Mouse (Mus musculus): ENCODE data around the gene Ppp1r3e.
A peak's percentile ranks its signal among the peaks of the same experiment; 100 is the strongest.

Gene Ppp1r3e

DNA sequence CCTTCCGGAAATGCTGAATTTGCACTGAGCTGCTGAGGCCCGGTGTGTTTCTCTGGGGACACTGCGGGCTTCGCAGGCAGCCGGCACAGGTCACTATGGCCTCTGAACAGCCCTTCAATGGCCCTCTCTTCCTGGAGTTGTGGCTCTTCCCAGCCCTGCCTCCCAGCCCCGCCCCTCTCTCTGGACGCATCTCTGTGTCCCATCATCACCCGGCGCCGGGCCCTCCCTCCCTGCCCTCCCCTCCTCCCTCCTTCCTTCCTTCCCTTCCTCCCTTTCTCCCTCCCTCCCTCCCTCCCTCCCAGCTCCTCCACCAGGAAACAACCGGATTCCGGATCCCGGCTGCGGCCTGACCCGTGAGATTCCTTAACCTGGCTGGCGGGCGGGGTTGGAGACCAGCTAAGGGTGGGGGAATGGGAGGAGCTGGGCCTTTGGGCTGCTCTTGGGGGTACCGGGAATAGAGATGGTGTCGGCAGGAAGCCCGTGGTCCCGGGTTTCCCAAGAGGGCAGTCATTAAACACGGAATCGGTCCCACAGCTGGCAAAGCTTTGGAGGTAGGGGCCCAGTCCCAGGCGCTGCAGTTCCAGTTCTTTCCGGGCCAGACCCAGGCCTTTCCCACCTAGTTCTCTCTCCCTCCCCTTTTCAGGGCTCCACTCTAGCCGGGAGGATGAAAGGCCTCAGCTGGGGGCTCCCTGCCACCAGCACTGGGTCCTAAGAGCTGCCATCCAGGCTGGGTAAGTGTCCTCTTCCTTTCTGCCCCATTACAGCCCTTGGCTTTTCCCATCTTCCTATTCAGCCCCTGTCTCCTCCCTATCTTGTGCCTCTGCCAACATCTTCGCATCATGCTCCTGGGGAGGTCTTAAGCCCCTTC, 6.0 kb upstream of the Ppp1r3e start, which contains the start of the genes Bcl2l2 and Gm20521:
Gene Bcl2l2, plus strand, starts transcription at position 224 of the 868 bp plus-strand sequence.
Gene Gm20521, plus strand, starts transcription at position 288 of the 868 bp plus-strand sequence.
- DNase-seq (ENCODE audit: low read depth): no peak

DNA sequence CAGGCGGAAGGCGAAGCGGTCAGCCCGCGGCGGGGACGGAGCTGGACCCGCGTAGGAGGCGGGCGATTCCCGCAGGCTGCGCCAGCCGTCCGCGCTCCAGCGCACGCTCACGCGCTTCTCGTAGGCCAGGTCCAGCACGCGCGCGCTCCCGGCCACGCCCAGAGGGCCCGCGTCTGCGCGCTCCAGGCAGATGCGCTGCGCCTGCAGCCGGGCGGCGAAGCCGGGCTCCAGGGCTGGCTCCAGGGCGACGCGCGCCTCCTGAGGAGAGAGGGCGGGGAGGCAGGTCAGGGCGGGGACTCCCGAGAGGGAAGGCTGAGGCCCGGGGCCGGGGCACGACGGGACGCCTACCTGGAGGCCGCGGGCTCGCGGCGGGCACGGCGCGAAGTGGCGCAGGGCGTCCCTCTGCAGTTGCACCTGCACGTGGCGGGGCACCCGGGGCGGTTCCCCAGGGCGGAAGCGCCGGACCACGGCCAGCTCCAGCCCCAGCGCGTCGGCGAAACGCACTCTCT, 757 bp downstream of the Ppp1r3e start:
- peak; percentile 82 for DNase-seq (ENCODE audit: low read depth)

DNA sequence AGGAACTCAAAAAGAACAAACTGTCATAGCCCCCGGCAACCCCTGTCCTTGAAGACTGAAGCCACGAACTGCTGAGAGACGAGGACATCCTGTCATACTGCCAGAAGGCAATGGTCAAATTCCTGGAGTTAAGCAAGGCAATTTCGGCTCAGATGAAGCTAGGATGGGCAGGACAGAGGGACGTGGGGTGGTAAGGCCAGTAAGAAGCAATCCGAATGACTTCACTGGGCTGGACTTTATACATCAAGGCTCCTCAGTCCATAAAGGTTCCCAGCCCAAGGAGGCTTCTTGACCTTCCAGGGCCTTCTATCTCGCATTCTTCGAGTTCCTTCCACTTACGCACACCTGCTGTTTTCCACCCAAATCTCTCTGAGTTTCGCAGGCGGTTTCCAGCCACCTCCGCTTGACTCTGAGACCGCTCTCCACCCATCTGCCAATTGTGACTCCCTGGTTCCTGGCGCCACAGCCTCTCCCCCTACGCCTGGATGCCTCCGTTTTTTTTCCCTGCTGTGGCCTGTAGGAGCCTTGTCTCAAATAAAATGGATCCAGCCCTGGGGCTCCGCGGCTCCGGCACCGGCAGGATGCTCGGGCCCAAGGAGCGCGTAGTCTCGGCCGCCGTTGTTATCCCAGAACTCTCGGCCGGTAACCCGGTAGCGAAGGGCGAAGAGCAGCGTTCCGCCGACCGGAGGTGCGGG, 1.4 kb downstream of the Ppp1r3e start:
- DNase-seq (ENCODE audit: low read depth): no peak

DNA sequence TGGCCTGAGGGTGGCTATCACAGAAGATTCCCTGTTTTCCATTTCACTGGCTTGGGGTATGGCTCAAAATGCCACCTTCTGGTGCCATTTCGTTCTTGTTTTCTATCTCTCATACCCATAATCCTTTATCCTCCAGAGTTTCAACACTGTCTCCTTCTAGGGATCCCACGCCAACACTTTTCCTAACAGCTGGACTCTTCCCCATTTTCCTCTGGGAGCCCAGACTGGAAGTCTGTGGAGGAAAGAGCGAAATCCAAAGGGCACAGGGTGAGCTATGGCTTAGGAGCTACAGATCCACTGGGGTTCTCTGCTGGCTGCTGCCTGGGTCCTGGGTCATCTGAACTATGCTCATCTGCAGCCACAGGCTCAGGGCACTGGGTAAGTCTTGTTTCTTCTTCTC, 3.2 kb downstream of the Ppp1r3e start:
- DNase-seq (ENCODE audit: low read depth): no peak

DNA sequence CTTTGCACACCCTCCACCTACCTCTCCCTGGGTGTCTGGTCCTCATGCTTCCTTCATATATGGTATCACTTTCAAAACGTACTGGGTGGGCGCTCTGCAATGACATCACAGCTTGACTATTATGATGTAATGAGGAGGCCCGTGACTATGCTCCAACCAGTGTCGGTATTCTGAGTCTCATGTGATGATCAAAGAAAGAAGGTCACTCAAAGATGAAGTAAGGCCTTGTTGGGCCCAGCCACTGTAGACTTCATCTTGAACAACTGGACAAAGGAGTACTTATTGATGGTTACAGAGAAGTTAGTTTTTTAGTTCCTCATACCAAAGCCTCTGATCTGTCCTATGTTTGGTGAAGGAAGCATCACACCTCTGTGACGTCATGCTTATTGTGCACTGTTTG, 6.5 kb downstream of the Ppp1r3e start, which contains the start of gene Homez:
Gene Homez, minus strand, starts transcription at position 101 of the 400 bp plus-strand sequence.
- DNase-seq (ENCODE audit: low read depth): no peak

DNA sequence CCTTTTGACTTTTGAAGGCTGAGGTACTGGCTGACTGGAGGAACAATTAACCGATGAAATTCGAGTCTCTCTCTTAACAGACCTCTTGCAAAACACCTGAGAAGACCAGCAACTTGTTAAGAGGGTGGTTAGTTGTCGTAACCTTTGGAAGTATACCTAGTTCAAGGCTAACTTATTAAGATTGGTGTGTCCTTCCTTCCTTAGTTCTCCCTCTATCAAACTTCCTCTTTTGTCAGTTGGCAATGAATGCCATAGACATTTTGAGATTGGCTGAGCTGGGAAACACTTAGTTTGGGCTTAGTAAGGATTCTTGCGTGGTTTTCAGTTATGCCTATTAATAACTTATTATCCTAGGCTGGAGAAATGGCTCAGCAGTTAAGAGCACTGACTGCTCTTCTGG, 9.3 kb downstream of the Ppp1r3e start:
- no peak for DNase-seq (ENCODE audit: low read depth)

DNA sequence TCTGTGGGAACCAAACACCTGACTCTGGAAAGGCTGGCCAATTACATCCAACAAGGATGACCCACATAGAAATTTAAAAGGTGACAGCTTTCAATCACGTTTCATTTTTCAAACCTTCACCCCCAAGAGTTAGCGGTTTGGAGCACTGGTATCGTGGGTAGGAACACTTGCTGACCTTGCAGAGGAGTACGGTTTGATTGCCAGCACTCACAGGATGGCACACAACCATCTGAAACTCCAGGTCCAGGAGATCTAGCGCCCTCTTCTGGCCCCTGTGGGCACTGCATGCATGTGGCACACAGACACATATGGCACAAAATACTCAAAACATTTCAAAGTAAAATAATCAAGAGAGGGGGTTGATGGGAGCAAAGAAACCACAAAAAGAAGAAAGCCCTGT, 10.4 kb downstream of the Ppp1r3e start:
- no peak for DNase-seq (ENCODE audit: low read depth)

DNA sequence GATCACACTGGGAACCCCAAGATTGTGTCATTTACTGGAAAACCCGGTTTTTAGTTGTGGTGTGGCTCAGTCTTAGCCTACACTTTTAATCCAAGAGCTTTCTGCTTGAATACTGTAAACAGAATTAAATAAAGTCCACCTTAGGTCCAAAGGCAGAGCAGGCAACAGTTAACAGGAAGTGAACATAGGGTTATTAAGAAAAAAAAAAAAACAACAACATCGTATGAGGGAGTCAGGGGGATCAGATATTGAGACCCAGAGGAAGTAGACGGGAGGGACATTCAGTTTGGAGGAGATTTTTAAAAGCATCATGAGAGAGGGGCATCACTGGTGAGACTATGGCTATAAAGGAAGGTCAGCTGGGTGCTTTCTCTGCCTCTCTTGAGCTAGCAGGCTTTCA, 11.1 kb downstream of the Ppp1r3e start:
- DNase-seq (ENCODE audit: low read depth): no peak

DNA sequence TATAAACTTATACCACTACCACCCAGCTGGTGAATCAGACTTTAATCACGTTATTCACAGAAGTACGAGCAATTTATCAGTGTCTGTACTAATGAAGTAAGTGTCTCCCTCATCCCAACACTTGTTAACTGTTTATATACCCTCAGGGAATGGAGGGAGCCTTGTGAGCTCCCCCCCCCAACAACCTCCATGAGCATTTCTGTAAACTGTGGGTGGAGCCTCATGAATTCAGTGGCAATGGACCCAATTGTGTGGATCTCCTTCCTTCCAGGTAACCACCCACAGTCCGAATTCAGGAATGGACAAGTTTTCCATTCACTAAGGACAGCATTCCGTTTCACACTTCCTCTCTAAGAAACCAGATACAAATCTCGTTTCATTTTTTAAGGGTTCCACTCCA, 11.7 kb downstream of the Ppp1r3e start:
- no peak for DNase-seq (ENCODE audit: low read depth)

DNA sequence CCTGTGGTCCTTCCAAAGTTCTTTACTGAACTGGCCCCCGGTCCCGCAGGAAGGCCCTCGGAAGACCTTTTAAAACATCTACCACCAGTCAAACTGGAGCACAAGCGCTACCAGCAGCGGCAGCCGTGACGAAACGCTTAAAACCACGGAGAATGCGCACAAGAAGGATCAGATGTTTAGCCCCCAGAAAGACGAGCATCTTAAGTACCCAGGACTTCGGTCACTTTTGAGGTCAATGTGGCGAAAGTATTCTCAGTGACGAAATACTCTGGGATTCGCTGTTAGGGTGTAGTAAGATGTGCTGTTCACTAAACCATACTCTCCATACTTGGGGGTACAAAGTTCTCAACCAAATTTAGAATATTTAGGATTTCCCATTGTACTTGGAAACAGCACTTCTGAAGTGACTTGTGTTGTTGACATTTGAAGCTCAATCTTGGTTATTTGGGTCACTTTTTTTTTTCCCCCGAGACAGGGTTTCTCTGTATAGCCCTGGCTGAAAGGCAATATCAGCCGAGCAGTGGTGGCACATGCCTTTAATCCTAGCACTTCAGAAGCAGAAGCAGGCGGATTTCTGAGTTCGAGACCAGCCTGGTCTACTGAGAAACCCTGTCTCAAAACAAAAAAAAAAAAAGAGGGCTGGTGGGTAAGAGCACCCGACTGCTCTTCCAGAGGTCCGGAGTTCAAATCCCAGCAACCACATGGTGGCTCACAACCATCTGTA, 12.9 kb downstream of the Ppp1r3e start:
- no peak for DNase-seq (ENCODE audit: low read depth)

DNA sequence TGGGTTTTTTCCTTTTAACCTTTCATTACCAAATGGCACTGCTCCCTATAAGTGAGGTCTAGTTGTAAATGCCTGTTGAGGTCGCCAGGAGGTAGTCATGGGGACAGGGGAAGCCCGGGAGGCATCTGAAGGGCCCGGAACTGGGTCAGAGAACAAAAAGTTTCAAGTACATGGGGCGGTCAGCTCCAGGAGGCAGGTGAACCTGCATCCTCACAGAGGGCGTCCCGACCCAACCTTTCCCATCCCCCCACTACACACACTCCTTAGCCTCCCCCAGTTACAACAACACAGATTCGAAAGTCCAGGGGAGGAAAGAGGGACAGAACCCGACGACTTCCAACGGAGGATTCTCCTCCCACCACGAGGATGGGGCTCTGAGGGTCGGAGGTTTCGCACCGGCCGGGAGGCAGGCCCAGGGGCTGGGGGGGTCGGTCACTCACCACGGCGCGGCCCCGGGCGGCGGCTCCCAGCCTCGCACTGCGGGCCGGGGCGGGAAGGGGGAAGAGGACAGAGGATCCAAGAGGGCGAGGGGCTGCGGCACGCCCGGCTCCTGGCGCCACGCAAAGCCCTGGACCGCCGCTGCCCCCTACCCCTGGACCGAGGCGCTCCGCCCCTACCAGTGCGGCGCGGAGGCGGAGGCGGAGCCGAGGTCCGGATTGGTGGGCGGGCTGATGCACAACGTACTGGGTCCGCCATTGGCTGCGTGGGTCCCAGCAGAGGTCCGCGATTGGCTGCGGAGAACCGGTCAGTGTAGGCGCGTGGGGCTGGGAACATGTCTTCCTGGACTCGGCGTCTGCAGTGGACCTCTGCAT, 13.6 kb downstream of the Ppp1r3e start:
- DNase-seq (ENCODE audit: low read depth): peak; percentile 77

DNA sequence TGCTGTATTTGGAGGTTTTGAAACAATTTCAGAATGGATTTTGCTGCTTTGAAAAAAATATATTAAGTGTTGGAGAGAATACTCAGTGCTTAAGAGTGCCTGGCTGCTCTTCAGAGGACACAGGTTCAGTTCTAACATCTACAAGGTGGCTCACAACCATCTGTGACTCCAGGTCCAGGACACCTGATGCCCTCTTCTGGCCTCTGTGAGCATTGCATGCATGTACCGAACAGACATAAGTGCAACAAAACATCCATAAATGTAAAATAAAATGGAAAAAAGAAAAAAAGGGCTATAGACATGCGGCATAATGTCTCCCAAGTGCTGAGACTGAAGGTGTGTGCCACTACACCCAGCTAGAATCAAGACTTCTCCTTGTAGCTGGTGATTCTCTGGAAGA, 16.8 kb downstream of the Ppp1r3e start:
- DNase-seq (ENCODE audit: low read depth): no peak

DNA sequence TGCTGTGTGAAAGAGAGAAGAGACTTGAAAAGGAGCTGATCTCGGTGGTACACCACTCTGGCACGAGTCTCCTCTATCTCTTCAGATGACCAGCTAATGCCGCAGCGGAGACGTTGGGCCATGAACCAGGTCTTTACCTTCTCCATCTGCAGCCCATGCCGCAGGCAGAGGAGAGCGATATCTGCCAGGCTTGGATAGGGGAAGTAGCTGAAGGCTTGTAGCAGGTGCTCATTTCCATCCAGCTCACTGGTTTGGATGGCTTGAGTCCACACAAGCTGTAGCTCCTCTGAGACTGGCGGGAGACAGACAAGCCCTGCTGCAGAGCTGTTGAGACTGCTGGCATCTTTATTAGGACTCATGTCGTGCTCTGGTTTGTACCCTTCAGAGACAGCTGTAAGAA, 19.5 kb downstream of the Ppp1r3e start:
- no peak for DNase-seq (ENCODE audit: low read depth)

DNA sequence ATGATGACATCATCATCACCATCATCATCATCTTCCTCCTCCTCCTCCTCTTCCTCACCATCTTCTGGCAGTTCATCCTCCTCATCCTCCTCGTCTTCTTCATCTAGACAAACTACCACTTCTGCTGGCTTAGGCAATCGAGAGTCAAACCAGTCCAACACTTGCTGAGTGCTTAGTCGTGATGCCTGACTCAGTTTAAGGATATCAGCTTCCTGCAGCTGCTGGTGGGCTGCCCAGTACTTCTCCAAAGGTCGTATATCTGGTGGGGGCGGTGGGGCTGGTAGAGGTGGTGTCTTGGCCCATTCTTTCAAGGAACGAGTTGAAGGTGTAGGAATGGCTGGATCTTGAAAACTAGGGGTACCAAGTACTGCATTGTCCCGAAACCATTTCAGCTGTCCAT, 20.6 kb downstream of the Ppp1r3e start:
- DNase-seq (ENCODE audit: low read depth): no peak

DNA sequence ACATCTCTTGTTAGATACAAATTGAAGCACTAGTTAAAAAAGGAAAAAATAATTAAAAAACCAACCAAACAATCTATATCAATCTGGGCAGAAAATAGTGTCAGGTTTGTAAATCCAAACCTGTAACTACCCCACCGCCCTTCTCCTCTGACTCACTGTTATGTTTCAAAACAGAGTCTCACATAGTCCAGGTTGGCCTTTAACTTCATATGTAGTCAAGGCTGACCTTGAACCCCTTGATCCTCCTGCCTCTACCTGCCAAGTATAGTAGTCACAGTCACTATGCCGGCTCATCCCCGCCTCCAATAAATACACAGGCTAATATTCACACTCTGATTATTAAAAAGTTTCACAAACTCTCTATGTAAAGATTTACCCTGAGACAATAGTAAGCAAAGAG, 21.6 kb downstream of the Ppp1r3e start:
- DNase-seq (ENCODE audit: low read depth): no peak

DNA sequence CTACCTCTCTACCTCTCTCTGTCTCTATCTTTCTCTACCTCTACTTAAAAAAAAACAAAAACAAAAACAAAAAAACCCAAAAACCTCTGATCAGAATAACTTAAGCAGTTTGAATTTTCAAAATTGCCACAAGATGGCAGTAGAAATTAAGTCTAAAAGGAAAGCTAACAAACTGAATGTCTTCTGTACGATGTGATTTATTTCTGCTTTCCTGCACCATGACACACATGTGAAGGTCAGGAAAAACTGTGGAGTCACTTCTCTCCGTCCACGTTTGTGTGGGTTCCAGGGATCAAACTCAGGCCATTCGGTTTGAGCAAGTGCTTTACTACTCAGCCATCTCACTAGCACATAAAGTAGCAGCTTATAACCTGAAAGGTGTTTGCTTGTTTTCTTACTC, 33.9 kb downstream of the Ppp1r3e start:
- no peak for DNase-seq (ENCODE audit: low read depth)

DNA sequence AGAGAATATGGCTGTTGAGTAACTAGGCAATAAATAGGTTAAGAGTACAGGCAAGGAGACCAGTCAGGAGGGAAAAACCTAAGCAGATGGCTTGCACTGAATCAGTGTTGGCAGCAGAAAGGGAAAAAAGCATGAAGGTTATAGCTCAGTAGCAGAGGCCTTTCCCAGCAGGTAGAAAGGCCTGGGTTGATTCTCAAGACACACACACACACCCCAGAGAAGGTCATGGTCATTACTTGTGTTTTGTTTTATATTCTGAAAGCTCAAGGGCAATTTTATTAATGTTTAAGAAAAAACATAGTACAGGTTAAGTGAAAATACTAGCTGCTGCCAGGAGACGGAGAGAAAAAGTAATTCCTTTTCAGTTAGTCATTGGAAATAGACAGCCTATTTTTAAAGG, 53.6 kb downstream of the Ppp1r3e start:
- DNase-seq (ENCODE audit: low read depth): no peak
